Mouse (Mus musculus): ENCODE measurements at regions not wholly inside any gene's neighbourhood (a gene's known extent, or its start where the extent isn't known, plus 50 kb on each side); places are given as distances from the start of the nearest gene placed in this dataset.

DNA sequence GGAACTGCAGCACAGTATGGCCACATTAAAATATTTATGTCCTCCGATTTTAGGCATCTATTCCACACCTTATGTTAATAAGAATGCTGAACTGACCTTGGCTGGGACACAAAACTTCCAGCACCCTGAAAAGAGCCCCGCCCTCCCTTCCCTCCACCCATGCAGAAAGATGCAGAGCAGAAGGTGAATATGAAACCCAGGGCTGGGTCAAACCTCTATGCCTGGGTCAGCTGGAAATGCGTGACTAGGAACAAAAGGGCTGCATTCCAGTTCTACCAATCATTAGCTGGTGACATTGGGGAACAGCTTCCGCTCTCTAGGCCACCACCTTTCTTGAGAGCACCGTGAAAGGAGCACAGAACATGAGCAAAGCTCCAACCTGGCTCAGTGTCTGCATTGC is 114.9 kb upstream of the Slc24a5 start:
- DNase-seq (ENCODE audit: low read depth): no peak
- TF ChIP-seq CTCF (IDR thresholded peaks at IDR 0.05; ENCODE audit: borderline replicate concordance, extremely low read depth, insufficient read depth, insufficient read length): no peak
- TF ChIP-seq POLR2A (IDR thresholded peaks at IDR 0.05; ENCODE audit: borderline replicate concordance, extremely low read depth, insufficient read depth, insufficient read length, poor library complexity, severe bottlenecking): no peak

DNA sequence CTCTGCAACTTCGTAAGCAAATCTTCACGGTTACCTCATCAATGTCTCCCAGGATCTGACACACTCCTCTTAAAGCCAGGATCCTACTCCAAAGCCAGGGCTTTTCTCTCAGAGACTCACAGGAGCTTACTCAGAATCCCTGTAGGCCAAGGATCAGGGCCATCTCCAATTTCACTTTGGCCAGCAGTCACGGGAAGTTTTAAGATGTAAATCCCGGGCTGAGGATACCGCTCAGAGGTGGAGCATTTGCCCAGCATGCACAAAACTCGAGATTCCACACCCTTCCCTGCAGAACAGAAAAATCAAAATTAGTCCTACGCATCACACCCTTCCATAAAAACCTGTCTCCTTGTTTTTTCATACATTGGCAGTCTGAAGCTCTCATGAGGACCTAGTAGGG is 112.1 kb upstream of the Slc24a5 start:
- DNase-seq (ENCODE audit: low read depth): no peak

DNA sequence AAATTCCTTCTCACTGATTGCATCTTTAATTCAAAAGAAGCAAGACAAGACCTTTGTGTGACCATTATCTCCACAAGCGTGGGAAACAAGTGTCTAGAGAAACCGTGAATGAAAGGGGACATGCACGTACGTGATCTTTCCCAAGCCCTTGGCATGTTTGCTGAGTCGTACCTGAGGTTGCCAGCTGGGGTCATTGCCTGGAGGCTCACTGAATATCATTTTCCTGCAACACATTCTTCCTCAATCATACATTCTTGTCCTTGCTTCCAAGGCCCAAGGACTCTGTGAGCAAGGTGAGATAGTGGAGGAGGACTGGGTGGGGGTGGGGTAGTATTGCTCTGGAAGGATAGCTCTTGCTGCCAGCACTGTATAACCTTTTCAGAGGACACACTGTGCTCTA is 108.5 kb upstream of the Slc24a5 start:
- no peak for DNase-seq (ENCODE audit: low read depth)
- TF ChIP-seq POLR2A (IDR thresholded peaks at IDR 0.05; ENCODE audit: borderline replicate concordance, extremely low read depth, insufficient read depth, insufficient read length, poor library complexity, severe bottlenecking) (no peak), CTCF (IDR thresholded peaks at IDR 0.05; ENCODE audit: borderline replicate concordance, extremely low read depth, insufficient read depth, insufficient read length) (no peak)

More for the DNA sequence above, 112.1 kb upstream of the Slc24a5 start:
- TF ChIP-seq CTCF (IDR thresholded peaks at IDR 0.05; ENCODE audit: borderline replicate concordance, extremely low read depth, insufficient read depth, insufficient read length) (no peak), POLR2A (IDR thresholded peaks at IDR 0.05; ENCODE audit: borderline replicate concordance, extremely low read depth, insufficient read depth, insufficient read length, poor library complexity, severe bottlenecking) (no peak)

DNA sequence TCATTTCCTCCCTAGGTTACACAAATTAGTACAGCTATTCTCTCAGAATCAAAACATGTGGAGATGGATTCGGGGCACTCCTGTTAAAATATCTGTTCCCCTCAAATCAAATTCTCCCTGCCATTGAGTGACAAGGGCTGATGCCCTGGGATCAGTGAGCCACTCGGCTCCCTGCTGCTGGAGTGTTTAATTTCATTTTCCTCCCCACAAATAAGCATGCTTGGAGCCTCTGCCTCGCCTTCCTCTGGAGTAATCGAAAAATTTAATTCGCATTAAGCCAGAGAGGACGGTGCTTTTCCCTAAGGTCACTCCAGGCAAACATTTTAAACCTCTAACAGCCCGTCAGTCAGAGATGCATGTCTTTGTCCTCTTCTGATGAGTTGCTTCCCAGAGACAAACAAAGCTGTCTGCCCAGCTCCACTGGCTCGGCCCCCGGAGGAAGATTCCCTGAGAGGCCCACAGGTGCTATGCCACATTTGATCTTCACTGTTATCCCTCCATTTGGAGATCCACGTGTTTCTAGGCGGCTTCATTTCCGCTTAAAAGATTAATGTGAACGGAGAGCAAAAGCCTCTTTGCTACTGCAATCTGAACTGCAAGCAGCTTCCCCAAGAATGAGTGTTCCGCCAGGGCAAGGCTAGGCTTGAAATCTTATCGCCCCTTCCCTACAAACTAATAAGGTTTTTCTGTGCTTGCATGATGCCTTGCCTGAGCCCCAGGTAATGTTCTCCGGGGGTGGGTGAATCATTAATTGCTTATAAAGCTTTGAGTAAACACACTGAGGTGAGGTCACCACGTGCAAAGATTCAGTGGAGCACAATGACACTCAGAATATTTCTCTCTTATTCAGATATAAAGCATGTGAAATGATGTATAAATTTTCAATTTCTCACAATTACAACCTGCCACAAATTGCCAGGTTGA is 95.8 kb upstream of the Slc24a5 start:
- DNase-seq (ENCODE audit: low read depth): peak; percentile 63
- TF ChIP-seq CTCF (IDR thresholded peaks at IDR 0.05; ENCODE audit: borderline replicate concordance, extremely low read depth, insufficient read depth, insufficient read length): no peak
- TF ChIP-seq POLR2A (IDR thresholded peaks at IDR 0.05; ENCODE audit: borderline replicate concordance, extremely low read depth, insufficient read depth, insufficient read length, poor library complexity, severe bottlenecking): no peak

DNA sequence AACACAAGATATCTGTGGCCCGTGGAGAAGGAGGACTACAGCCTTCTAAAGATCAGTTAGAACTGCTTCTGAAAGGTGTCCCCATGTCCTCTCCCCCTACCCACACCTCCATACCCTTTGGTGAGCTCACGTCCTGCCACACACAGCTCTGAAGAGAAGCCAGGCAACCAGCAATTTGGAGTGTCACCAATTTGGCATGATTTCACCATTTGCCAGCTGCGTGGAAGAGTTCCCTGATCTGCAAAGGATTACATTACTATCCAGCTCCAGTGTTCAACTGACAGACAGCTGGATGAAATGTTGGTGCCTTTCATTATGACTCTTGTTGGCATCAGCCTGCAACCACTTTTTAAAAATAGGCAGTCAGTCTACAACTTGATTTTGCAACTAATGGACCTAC is 92.8 kb upstream of the Slc24a5 start:
- peak; percentile 29 for DNase-seq (ENCODE audit: low read depth)
- TF ChIP-seq CTCF (IDR thresholded peaks at IDR 0.05; ENCODE audit: borderline replicate concordance, extremely low read depth, insufficient read depth, insufficient read length) (no peak), POLR2A (IDR thresholded peaks at IDR 0.05; ENCODE audit: borderline replicate concordance, extremely low read depth, insufficient read depth, insufficient read length, poor library complexity, severe bottlenecking) (no peak)

DNA sequence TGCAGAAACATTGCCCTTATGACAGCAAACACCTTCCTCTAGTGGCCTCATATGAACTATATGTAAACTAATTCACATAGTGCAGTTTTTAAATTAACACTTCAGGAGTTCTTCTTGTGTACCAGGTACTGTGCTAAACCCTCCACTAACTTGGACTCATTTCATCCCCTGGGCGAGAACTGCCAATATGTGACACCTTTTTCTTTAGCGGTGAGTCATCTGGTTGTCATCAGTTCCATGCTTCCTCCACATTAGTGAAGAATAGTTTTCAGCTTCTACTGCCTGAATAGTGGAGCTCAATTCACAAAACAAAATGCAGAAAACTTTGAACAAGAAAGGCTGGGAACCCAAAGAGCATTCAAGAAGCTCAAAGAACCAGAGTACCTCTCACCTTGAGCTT is 76.9 kb upstream of the Slc24a5 start:
- no peak for TF ChIP-seq POLR2A (IDR thresholded peaks at IDR 0.05; ENCODE audit: borderline replicate concordance, extremely low read depth, insufficient read depth, insufficient read length, poor library complexity, severe bottlenecking)
- no peak for TF ChIP-seq CTCF (IDR thresholded peaks at IDR 0.05; ENCODE audit: borderline replicate concordance, extremely low read depth, insufficient read depth, insufficient read length)
- DNase-seq (ENCODE audit: low read depth): no peak

DNA sequence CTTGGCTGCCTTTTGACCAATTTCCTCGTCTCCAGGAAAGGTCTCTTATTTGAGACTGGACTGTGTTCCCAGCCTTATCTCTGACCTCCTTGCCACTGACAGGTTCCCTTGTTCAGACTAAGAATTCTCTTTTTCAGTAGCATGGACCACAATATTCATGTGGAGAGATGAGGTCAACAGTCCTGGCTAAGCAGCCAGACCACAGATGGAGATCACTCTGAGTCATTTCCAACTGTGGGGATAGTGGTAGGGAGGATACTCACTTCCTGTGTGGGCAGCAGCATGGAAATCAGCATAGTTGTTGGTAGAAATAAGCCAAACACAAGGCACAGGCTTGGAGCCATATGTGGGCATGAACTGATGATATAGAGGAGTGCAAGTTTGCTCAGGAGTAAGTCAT is 52.9 kb upstream of the Slc24a5 start:
- no peak for TF ChIP-seq CTCF (IDR thresholded peaks at IDR 0.05; ENCODE audit: borderline replicate concordance, extremely low read depth, insufficient read depth, insufficient read length)
- TF ChIP-seq POLR2A (IDR thresholded peaks at IDR 0.05; ENCODE audit: borderline replicate concordance, extremely low read depth, insufficient read depth, insufficient read length, poor library complexity, severe bottlenecking): no peak

DNA sequence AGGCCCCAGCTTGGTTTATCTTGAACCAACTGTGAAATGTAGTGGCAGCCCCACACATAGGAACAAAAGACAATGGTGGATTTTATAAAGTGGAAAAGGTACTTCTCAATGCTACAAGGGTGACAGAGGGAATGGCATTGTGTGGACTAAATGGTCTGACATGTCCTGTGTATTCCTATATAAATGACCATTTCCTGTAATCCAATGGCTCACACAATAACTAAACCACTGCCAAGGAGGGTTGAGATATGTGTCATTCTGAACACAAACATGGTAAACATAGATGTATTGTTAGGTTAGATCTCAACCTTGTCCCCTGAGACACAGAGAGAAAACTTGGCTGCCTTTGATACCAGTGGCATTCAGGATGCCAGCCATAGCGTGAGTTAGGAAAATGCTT is 51.0 kb upstream of the Slc24a5 start:
- TF ChIP-seq POLR2A (IDR thresholded peaks at IDR 0.05; ENCODE audit: borderline replicate concordance, extremely low read depth, insufficient read depth, insufficient read length, poor library complexity, severe bottlenecking): no peak
- no peak for DNase-seq (ENCODE audit: low read depth)

More for the DNA sequence above, 52.9 kb upstream of the Slc24a5 start:
- no peak for DNase-seq (ENCODE audit: low read depth)

Measured in brain, embryonic 14.5 days (tissue).